Mouse (Mus musculus) CH12.LX (cell line): ENCODE measurements around the gene Ramp2.

Experiments
- CHD1 ChIP-seq: IDR thresholded peaks from 2 replicates; pipeline ENCODE4 v1.6.1; 2012; ENCODE audit warnings: low read depth, low read length, improper control_type of control experiment, inconsistent platforms
- E2F4 ChIP-seq: IDR thresholded peaks from 2 replicates; pipeline ENCODE4 v1.6.1; 2011; ENCODE audit warnings: low read depth, low read length, improper control_type of control experiment; ENCODE audit not compliant: insufficient replicate concordance
- EP300 ChIP-seq: IDR thresholded peaks from 2 replicates; pipeline ENCODE4 v1.6.1; 2011; ENCODE audit warnings: low read length, improper control_type of control experiment
- MAFK ChIP-seq: IDR thresholded peaks from 2 replicates; pipeline ENCODE4 v1.6.1; 2011; ENCODE audit warnings: low read length, improper control_type of control experiment; ENCODE audit not compliant: insufficient replicate concordance
- ZKSCAN1 ChIP-seq: IDR thresholded peaks from 2 replicates; pipeline ENCODE4 v1.6.1; 2012; ENCODE audit warnings: low read depth, inconsistent platforms, low read length, improper control_type of control experiment, borderline replicate concordance

GRCm38 (mm10) chr11:101230991-101231871 lies 14.6 kb upstream of the Ramp2 start:
- TF ChIP-seq ZKSCAN1 (no peak), MAFK (no peak), E2F4 (no peak), EP300 (no peak), CHD1 (no peak)
